In the genomic region with DNA sequence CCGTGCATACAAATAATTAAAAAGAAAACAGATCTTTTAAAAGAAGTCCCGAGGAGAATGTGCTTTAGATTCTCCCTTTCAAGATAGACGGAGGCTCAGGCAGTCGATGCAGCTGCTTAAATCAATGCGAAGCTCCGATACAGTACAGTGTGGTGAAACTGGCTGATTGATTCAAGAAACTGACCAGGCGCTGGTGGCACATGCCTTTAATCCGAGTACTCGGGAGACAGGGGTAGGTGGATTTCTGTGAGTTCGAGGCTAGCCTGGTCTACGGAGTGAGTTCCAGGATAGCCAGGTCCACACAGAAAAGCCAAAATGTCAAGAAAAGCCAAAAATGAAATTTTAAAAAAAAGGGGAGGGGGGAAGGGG, we compare ENCODE assay signal across 8 mouse cellular contexts. TPM values are rescaled to one million over a fixed set of nuclear protein-coding genes. Genes with fewer than 3 reads are reported as not detected.
A peak's percentile ranks its signal among the peaks of the same experiment; 100 is the strongest.
DNase-seq lines count a peak whose midpoint lies in the region; ATAC-seq lines count a peak whose summit lies in the region.

No protein-coding gene starts in this region.

- peak overlapping the region; percentile 30; the same call in 1 of the 2 replicates for H3K27ac ChIP-seq in kidney, embryonic 14.5 days (ENCODE audit: low read depth, low read length)
- peak overlapping the region; percentile 59 for H3K27ac ChIP-seq in embryonic facial prominence, embryonic 14.5 days (replicated peaks; ENCODE audit: low read depth, low read length)
- no peak overlapping the region for H3K27ac ChIP-seq in limb, embryonic 13.5 days
- H3K27ac ChIP-seq in stomach, embryonic 14.5 days (ENCODE audit: low read length), result peak overlapping the region; percentile 35; the same call in 1 of the 2 replicates

- peak overlapping the region; percentile 49 for H3K4me3 ChIP-seq in kidney, embryonic 14.5 days (ENCODE audit: low read length)
- H3K4me3 ChIP-seq in embryonic facial prominence, embryonic 14.5 days (ENCODE audit: low read depth, low read length), result peak overlapping the region; percentile 47
- peak overlapping the region; percentile 46 for H3K4me3 ChIP-seq in limb, embryonic 13.5 days
- peak overlapping the region; percentile 33 for H3K4me3 ChIP-seq in stomach, embryonic 14.5 days (ENCODE audit: low read depth, low read length)

- ATAC-seq in kidney, embryonic 14.5 days (ENCODE audit: low FRiP score, low TSS enrichment), result peak; percentile 56; the same call in 1 of the 2 replicates
- peak; percentile 66 for ATAC-seq in embryonic facial prominence, embryonic 14.5 days (ENCODE audit: low read depth)
- 0 out of 2 replicates have a peak, but pooled peaks have one; percentile 24 for ATAC-seq in limb, embryonic 13.5 days (ENCODE audit: low FRiP score, low read depth)
- ATAC-seq in stomach, embryonic 14.5 days (ENCODE audit: insufficient number of reproducible peaks, insufficient read depth, low FRiP score, low read depth), result 0 out of 2 replicates have a peak, but pooled peaks have one; percentile 57
- no peak for ATAC-seq in cerebellum, adult (ENCODE audit: insufficient number of reproducible peaks, low FRiP score, low TSS enrichment)

- no peaks in the 10 kb centered on the region for H3K27me3 ChIP-seq in kidney, embryonic 14.5 days (ENCODE audit: control insufficient read depth, insufficient read depth, low read length)
- no peaks in the 10 kb centered on the region for H3K27me3 ChIP-seq in embryonic facial prominence, embryonic 14.5 days (replicated peaks; ENCODE audit: control insufficient read depth, insufficient read depth, low read length)
- no peaks in the 10 kb centered on the region for H3K27me3 ChIP-seq in limb, embryonic 13.5 days
- no peaks in the 10 kb centered on the region for H3K27me3 ChIP-seq in stomach, embryonic 14.5 days (ENCODE audit: control insufficient read depth, insufficient read depth, low read length)

- no peaks in the 10 kb centered on the region for H3K4me1 ChIP-seq in kidney, embryonic 14.5 days (ENCODE audit: control insufficient read depth, insufficient read depth, low read length)
- H3K4me1 ChIP-seq in embryonic facial prominence, embryonic 14.5 days (ENCODE audit: control insufficient read depth, insufficient read depth, low read length), result no peaks in the 10 kb centered on the region
- no peaks in the 10 kb centered on the region for H3K4me1 ChIP-seq in limb, embryonic 13.5 days
- H3K4me1 ChIP-seq in stomach, embryonic 14.5 days (ENCODE audit: control insufficient read depth, insufficient read depth, low read length), result peaks cover 4% of the 10 kb centered on the region; the same call in 1 of the 2 replicates

- 21% methylated on average over 11 of the region's 11 CpGs for WGBS in kidney, embryonic 14.5 days
- WGBS in embryonic facial prominence, embryonic 14.5 days, result 20% methylated on average over 11 of the region's 11 CpGs
- 30% methylated on average over 11 of the region's 11 CpGs for WGBS in limb, embryonic 13.5 days
- WGBS in stomach, embryonic 14.5 days, result 25% methylated on average over 11 of the region's 11 CpGs

- H3K9ac ChIP-seq in kidney, embryonic 14.5 days (ENCODE audit: low read depth, low read length), result peak overlapping the region; percentile 65
- H3K9ac ChIP-seq in embryonic facial prominence, embryonic 14.5 days (ENCODE audit: low read depth, low read length), result peak overlapping the region; percentile 67
- peak overlapping the region; percentile 59 for H3K9ac ChIP-seq in limb, embryonic 13.5 days
- H3K9ac ChIP-seq in stomach, embryonic 14.5 days (replicated peaks; ENCODE audit: low read depth, low read length), result peak overlapping the region; percentile 34; the same call in 1 of the 2 replicates

- peak overlapping the region; percentile 52 for H3K4me2 ChIP-seq in kidney, embryonic 14.5 days (replicated peaks; ENCODE audit: low read depth, low read length)
- peak overlapping the region; percentile 67 for H3K4me2 ChIP-seq in embryonic facial prominence, embryonic 14.5 days (ENCODE audit: low read depth, low read length)
- peak overlapping the region; percentile 56 for H3K4me2 ChIP-seq in limb, embryonic 13.5 days (replicated peaks)
- H3K4me2 ChIP-seq in stomach, embryonic 14.5 days (replicated peaks; ENCODE audit: low read depth, low read length), result peak overlapping the region; percentile 43

- H3K36me3 ChIP-seq in kidney, embryonic 14.5 days (ENCODE audit: control insufficient read depth, insufficient read depth, low read length), result no peaks in the 10 kb centered on the region
- no peaks in the 10 kb centered on the region for H3K36me3 ChIP-seq in embryonic facial prominence, embryonic 14.5 days (ENCODE audit: control insufficient read depth, insufficient read depth, low read length)
- H3K36me3 ChIP-seq in limb, embryonic 13.5 days, result no peaks in the 10 kb centered on the region
- no peaks in the 10 kb centered on the region for H3K36me3 ChIP-seq in stomach, embryonic 14.5 days (ENCODE audit: control insufficient read depth, insufficient read depth, low read length)

- no peak for DNase-seq in kidney, adult 8-10 months
- peak; percentile 28 for DNase-seq in WW6 (ENCODE audit: low read depth, low spot score)
- DNase-seq in embryonic facial prominence, embryonic 14.5 days (ENCODE audit: low spot score), result no peak
- no peak for DNase-seq in spleen, postnatal 36 days (ENCODE audit: low spot score in 2 of 2)

- H3K9me3 ChIP-seq in kidney, embryonic 14.5 days (ENCODE audit: control insufficient read depth, low read length), result no peaks in the 10 kb centered on the region
- no peaks in the 10 kb centered on the region for H3K9me3 ChIP-seq in embryonic facial prominence, embryonic 14.5 days (ENCODE audit: control insufficient read depth, low read length)
- H3K9me3 ChIP-seq in limb, embryonic 13.5 days, result no peaks in the 10 kb centered on the region
- no peaks in the 10 kb centered on the region for H3K9me3 ChIP-seq in stomach, embryonic 14.5 days (ENCODE audit: control insufficient read depth, low read depth, low read length)

RNA-seq across cellular contexts. Expression of gene Cyp2s1, which starts 31.7 kb away (rescaled TPM):
- polyA plus RNA-seq in kidney, embryonic 14.5 days (2014; fragmentation: Nextera tagmentation; extraction: Ambion mirVana), result 9.3 and 13.4 TPM in 2 replicates
- 4.1 TPM in 2 replicates for polyA plus RNA-seq in embryonic facial prominence, embryonic 14.5 days (2014; fragmentation: Nextera tagmentation; extraction: Ambion mirVana)
- 1.8 and 2.2 TPM in 2 replicates for polyA plus RNA-seq in limb, embryonic 13.5 days (2015; fragmentation: Nextera tagmentation; extraction: Ambion mirVana)
- polyA plus RNA-seq in stomach, embryonic 14.5 days (2014; fragmentation: Nextera tagmentation; extraction: Ambion mirVana), result 32.0 and 34.1 TPM in 2 replicates

RNA-seq across cellular contexts. Expression of gene Cyp2b10, which starts 49.0 kb away (rescaled TPM):
- not detected in 2 replicates for polyA plus RNA-seq in kidney, embryonic 14.5 days (2014; fragmentation: Nextera tagmentation; extraction: Ambion mirVana)
- not detected in 2 replicates for polyA plus RNA-seq in embryonic facial prominence, embryonic 14.5 days (2014; fragmentation: Nextera tagmentation; extraction: Ambion mirVana)
- polyA plus RNA-seq in limb, embryonic 13.5 days (2015; fragmentation: Nextera tagmentation; extraction: Ambion mirVana), result not detected in 2 replicates
- polyA plus RNA-seq in stomach, embryonic 14.5 days (2014; fragmentation: Nextera tagmentation; extraction: Ambion mirVana), result not detected in 2 replicates

RNA-seq across cellular contexts. Expression of gene Axl, which starts 59.9 kb away (rescaled TPM):
- polyA plus RNA-seq in kidney, embryonic 14.5 days (2014; fragmentation: Nextera tagmentation; extraction: Ambion mirVana), result 75.3 and 75.5 TPM in 2 replicates
- 114 and 116 TPM in 2 replicates for polyA plus RNA-seq in embryonic facial prominence, embryonic 14.5 days (2014; fragmentation: Nextera tagmentation; extraction: Ambion mirVana)
- 84.1 and 103 TPM in 2 replicates for polyA plus RNA-seq in limb, embryonic 13.5 days (2015; fragmentation: Nextera tagmentation; extraction: Ambion mirVana)
- 66.4 and 75.3 TPM in 2 replicates for polyA plus RNA-seq in stomach, embryonic 14.5 days (2014; fragmentation: Nextera tagmentation; extraction: Ambion mirVana)
